Mouse (Mus musculus) intestine, embryonic 15.5 days (tissue): ENCODE measurements around the gene Pi4k2b. TPM values are rescaled to one million over a fixed set of nuclear protein-coding genes. Genes with fewer than 3 reads are reported as not detected.
"Not testable (repeated sequence)": the region's sequence is repeated elsewhere in the genome, so short reads cannot be mapped to it uniquely, and the experiment has no call there.

ENCODE experiments used
- ATAC-seq: fragments of 200-750 bp; cut with Nextera tagmentation; 2 replicates; pipeline ENCODE4 v1.8.0; 2017; ENCODE audit warnings: moderate TSS enrichment, moderate library complexity
- H3K27ac ChIP-seq: fragments of 300-500 bp; sonication (generic); 2 replicates; pipeline ENCODE4 v1.5.1; 2015; ENCODE audit warnings: mild to moderate bottlenecking, inconsistent platforms
- H3K27me3 ChIP-seq: fragments of 300-500 bp; sonication (generic); replicated peaks from 2 replicates; pipeline ENCODE4 v1.6.1; 2015; ENCODE audit warnings: inconsistent platforms
- H3K36me3 ChIP-seq: fragments of 300-500 bp; sonication (generic); 2 replicates; pipeline ENCODE4 v1.6.1; 2015; ENCODE audit warnings: inconsistent platforms
- H3K4me1 ChIP-seq: fragments of 300-500 bp; sonication (generic); replicated peaks from 2 replicates; pipeline ENCODE4 v1.6.1; 2015; ENCODE audit warnings: inconsistent platforms
- H3K4me2 ChIP-seq: fragments of 300-500 bp; sonication (generic); replicated peaks from 2 replicates; pipeline ENCODE4 v1.6.1; 2015; ENCODE audit warnings: mild to moderate bottlenecking, inconsistent platforms
- H3K4me3 ChIP-seq: fragments of 300-500 bp; sonication (generic); replicated peaks from 2 replicates; pipeline ENCODE4 v1.5.1; 2015; ENCODE audit warnings: inconsistent platforms
- H3K9ac ChIP-seq: fragments of 300-500 bp; sonication (generic); 2 replicates; pipeline ENCODE4 v1.6.1; 2015; ENCODE audit warnings: inconsistent platforms
- H3K9me3 ChIP-seq: fragments of 300-500 bp; sonication (generic); 2 replicates; pipeline ENCODE4 v1.6.1; 2016; ENCODE audit warnings: inconsistent platforms
- WGBS: fragments of 180-500 bp; shearing (Covaris S2); methylation state at CpG from one replicate; pipeline ENCODE4 v1.1.7; 2015; 5-methylcytosine and 5-hydroxymethylcytosine counted together
- polyA plus RNA-seq: library from polyadenylated mRNA; unstranded; fragments of >200 nt; fragmentation: Nextera tagmentation; extraction: Ambion mirVana; gene quantifications from 2 replicates; pipeline ENCODE4 v1.2.1, GENCODE M21; 2015

Gene Pi4k2b
- polyA plus RNA-seq, 1 experiment from 2014 or later: 23.4 TPM

DNA sequence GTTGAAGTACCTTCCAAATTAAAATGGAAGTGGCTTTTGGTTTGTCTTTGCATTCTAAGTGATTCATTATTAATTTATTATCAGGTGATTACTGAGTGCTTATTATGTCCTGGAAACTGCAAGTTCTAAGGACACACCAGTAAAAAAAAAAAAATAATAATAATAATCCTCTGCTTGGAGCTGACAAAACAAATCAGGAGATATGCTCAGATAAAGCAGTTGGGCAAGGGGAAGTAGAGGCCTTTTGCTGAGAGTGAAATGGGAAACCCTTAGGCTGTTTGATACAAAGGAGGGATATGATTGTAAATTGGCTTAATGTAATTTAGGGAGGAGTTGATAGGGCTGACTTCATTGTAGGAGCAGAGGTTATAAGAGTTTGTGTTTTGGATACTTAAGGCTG, 5.5 kb downstream of the Pi4k2b start:
- H3K9ac ChIP-seq: no peak overlapping the region
- H3K4me1 ChIP-seq: peaks cover 3% of the 10 kb centered on the region; the same call in 1 of the 2 replicates
- no peak overlapping the region for H3K4me2 ChIP-seq
- ATAC-seq: no peak
- H3K9me3 ChIP-seq: no peaks in the 10 kb centered on the region
- H3K4me3 ChIP-seq: no peak overlapping the region
- no peak overlapping the region for H3K27ac ChIP-seq
- H3K27me3 ChIP-seq: no peaks in the 10 kb centered on the region
- H3K36me3 ChIP-seq: no peaks in the 10 kb centered on the region

DNA sequence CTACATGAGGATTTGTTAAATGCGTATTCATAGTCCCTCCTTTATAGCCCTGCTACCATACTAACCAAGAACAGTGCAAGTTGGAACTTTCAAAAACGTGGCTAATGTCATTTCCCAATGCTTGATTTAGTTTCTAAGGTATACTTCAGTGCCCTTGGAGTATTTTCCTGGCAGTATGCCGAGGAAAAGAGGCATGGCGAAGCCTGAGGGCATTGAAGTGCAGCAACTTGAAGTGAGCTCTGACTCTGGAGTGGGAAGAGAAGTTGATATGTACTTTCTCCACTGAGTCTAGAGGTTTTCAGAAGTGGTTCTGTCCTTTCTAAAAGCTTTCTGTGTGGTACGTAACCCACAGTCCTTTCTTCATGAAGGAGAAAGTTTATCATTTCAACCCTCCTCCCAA, 7.4 kb downstream of the Pi4k2b start:
- Histone ChIP-seq H3K9me3 (no peaks in the 10 kb centered on the region), H3K4me2 (no peak overlapping the region), H3K27ac (no peak overlapping the region), H3K4me3 (no peak overlapping the region), H3K9ac (no peak overlapping the region), H3K4me1 (no peaks in the 10 kb centered on the region), H3K27me3 (no peaks in the 10 kb centered on the region), H3K36me3 (no peaks in the 10 kb centered on the region)
- ATAC-seq: no peak
- WGBS: 82% methylated on average over 5 of the region's 5 CpGs

DNA sequence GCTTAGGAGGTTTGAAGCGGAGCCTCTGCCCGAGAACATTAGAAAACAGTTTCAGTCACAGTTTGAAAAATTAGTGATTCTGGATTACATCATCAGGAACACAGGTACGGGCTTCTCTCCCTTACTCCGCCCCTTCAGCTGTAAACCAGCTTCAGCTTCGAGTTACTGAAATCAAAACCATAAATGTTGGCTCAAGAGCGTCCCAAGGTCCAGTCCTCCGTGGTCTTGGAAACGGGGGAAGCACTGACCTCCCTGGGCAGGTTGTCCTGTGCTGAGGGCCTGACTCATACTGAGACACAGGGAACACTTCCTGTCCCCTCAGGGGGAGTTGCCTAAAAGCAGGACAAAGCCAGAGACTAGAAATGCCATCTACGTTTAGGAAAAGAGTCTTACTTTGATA, 11.8 kb downstream of the Pi4k2b start:
- H3K9ac ChIP-seq: no peak overlapping the region
- H3K9me3 ChIP-seq: no peaks in the 10 kb centered on the region
- no peaks in the 10 kb centered on the region for H3K4me1 ChIP-seq
- H3K27ac ChIP-seq: no peak overlapping the region
- no peak overlapping the region for H3K4me3 ChIP-seq
- no peak for ATAC-seq
- no peak overlapping the region for H3K4me2 ChIP-seq
- H3K36me3 ChIP-seq: no peaks in the 10 kb centered on the region
- H3K27me3 ChIP-seq: no peaks in the 10 kb centered on the region
- WGBS: 74% methylated on average over 9 of the region's 9 CpGs

DNA sequence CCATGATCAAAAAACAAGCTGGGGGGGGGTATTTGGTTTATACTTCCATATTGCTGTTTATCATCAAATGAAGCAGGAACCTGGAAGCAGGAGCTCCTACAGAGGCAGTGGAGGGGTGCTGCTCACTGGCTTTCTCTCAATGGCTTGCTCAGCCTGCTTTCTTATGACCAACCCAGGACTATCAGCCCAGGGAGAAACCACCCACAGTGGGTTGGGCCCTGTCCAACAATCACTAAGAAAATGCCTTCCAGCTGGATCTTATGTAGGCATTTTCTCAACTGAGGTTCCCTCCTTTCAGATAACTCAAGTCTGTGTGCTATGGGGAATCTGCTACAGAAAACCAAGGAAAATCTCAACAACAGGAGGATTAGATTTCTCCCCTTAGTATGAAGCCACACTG, 12.8 kb downstream of the Pi4k2b start:
- Histone ChIP-seq H3K4me3 (no peak overlapping the region), H3K4me2 (no peak overlapping the region), H3K9ac (no peak overlapping the region), H3K36me3 (no peaks in the 10 kb centered on the region), H3K27ac (no peak overlapping the region), H3K4me1 (no peaks in the 10 kb centered on the region), H3K27me3 (no peaks in the 10 kb centered on the region), H3K9me3 (no peaks in the 10 kb centered on the region)
- ATAC-seq: no peak

DNA sequence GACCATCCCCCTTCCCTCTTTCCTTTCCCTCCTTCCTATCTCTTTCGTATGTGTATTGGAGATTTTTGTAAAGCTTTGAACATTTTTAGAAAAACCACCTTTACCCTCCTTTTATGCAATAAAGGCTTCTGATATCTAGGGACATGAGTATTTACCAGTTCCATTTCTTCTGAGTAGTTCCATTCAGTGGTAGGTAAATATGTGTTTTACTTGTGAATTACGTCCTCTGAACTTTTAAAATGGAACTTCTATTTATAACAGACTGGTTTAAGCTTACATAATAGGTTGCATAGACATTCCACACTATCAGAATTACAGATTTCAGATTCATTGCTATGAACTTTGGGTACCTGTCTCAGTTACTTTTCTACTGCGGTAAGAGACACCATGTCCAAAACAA, 14.0 kb downstream of the Pi4k2b start:
- H3K9me3 ChIP-seq: no peaks in the 10 kb centered on the region
- 92% methylated on average over 3 of the region's 3 CpGs for WGBS
- H3K4me1 ChIP-seq: no peaks in the 10 kb centered on the region
- H3K27ac ChIP-seq: no peak overlapping the region
- no peaks in the 10 kb centered on the region for H3K27me3 ChIP-seq
- H3K4me3 ChIP-seq: no peak overlapping the region
- no peaks in the 10 kb centered on the region for H3K36me3 ChIP-seq
- H3K9ac ChIP-seq: no peak overlapping the region
- no peak for ATAC-seq
- no peak overlapping the region for H3K4me2 ChIP-seq

DNA sequence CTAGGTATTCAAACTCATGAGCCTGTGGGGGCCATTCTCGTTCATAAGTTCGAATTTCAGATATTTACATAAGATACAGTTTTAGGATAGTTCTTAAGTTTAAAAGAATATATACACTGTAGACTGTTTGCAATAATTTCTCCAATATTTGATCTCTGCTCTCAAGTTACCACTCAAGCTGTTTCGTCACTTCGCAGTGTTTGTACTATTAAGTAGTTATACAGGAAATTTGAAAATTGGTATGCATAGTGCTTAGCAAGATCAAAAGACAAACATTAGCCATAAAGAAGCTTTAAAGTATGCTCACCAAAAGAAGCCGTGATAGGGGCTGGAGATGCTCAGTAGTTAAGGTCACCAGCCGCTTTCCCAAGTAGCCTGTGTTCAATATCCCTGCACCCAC, 14.6 kb downstream of the Pi4k2b start:
- no peak overlapping the region for H3K4me3 ChIP-seq
- WGBS: 87% methylated on average over 6 of the region's 6 CpGs

DNA sequence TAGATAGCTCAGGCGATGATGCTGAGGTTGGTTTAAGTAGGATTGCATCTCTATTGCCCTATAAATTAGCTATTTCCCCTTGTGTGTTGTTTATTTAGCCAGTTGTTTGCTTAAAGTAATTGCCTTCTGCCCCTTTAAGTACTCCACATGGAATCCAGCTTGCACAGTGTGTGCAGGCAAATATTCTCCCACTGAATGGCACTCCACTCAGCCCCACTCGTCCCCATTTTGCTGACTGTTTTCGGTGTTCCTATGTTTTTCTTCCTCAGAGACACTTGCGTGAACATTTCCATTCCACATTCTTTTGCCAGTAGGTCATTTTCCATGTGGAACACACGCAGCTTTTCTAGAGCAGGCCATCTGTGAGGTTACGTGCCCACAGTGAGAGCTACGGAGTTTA, 21.2 kb downstream of the Pi4k2b start:
- H3K27ac ChIP-seq: no peak overlapping the region
- H3K9me3 ChIP-seq: no peaks in the 10 kb centered on the region
- 72% methylated on average over 7 of the region's 7 CpGs for WGBS
- peaks cover 2% of the 10 kb centered on the region; the same call in 1 of the 2 replicates for H3K36me3 ChIP-seq
- H3K4me3 ChIP-seq: no peak overlapping the region
- no peaks in the 10 kb centered on the region for H3K4me1 ChIP-seq
- no peak overlapping the region for H3K9ac ChIP-seq
- H3K27me3 ChIP-seq: no peaks in the 10 kb centered on the region
- no peak overlapping the region for H3K4me2 ChIP-seq
- no peak for ATAC-seq

More for the DNA sequence above, 14.6 kb downstream of the Pi4k2b start:
- Histone ChIP-seq H3K27ac (no peak overlapping the region), H3K27me3 (no peaks in the 10 kb centered on the region), H3K9ac (no peak overlapping the region), H3K4me1 (no peaks in the 10 kb centered on the region), H3K36me3 (no peaks in the 10 kb centered on the region), H3K9me3 (no peaks in the 10 kb centered on the region), H3K4me2 (no peak overlapping the region)
- no peak for ATAC-seq

DNA sequence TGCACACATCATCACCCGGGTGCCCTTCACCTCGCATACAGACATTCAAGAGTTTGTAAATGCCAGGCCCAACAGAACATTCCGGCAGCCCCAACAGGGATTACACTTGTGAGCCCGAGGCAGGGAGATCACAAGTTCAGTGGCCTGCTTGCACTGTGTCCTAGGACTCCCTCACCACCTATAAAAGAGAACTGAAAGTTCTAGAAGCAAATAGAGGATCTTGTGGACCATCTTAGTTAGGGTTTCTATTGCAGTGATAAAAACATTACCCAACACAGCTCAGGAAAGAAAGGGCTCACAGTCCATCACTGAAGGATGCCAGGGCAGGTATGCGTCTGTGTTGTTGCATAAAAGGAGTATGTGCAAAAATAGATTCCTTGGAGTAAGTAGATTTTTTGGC, 32.9 kb downstream of the Pi4k2b start:
- no peaks in the 10 kb centered on the region for H3K27me3 ChIP-seq
- H3K4me3 ChIP-seq: no peak overlapping the region
- no peak overlapping the region for H3K27ac ChIP-seq
- H3K36me3 ChIP-seq: no peaks in the 10 kb centered on the region
- no peaks in the 10 kb centered on the region for H3K4me1 ChIP-seq
- no peak for ATAC-seq
- no peaks in the 10 kb centered on the region for H3K9me3 ChIP-seq
- H3K4me2 ChIP-seq: no peak overlapping the region
- WGBS: 84% methylated on average over 5 of the region's 5 CpGs
- H3K9ac ChIP-seq: no peak overlapping the region

DNA sequence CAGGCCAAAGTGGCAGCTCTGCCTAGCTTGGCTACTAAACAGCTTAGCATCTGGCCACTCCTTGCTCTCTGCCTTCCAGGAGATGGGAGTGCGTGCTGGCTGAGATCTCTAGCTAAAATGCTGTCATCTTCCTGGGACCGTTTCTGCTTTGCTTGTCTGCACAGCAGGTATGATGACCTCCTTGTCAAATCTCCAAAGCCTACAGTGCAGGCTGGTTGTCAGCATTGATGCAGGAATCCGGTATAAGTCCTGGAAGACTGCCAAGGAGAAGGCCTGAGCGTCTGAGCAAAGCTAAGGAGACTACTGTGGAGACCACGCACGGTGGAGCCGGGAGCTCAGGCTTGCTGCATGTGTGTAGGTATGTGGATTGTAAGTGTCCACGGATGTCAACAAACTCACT, 33.9 kb downstream of the Pi4k2b start, which contains the start of gene Zcchc4:
Zcchc4 (plus strand) TSS at position 173 of the 400 bp plus-strand sequence.
- H3K36me3 ChIP-seq: no peaks in the 10 kb centered on the region
- no peak within 1 kb of the TSS for H3K27ac ChIP-seq
- H3K27me3 ChIP-seq: no peaks in the 10 kb centered on the region
- H3K9ac ChIP-seq: no peak within 1 kb of the TSS
- WGBS: 65% methylated on average over 8 of the region's 8 CpGs
- no peaks in the 10 kb centered on the region for H3K4me1 ChIP-seq
- H3K9me3 ChIP-seq: no peaks in the 10 kb centered on the region
- H3K4me2 ChIP-seq: no peak within 1 kb of the TSS
- H3K4me3 ChIP-seq: no peak within 1 kb of the TSS
- no peak for ATAC-seq

DNA sequence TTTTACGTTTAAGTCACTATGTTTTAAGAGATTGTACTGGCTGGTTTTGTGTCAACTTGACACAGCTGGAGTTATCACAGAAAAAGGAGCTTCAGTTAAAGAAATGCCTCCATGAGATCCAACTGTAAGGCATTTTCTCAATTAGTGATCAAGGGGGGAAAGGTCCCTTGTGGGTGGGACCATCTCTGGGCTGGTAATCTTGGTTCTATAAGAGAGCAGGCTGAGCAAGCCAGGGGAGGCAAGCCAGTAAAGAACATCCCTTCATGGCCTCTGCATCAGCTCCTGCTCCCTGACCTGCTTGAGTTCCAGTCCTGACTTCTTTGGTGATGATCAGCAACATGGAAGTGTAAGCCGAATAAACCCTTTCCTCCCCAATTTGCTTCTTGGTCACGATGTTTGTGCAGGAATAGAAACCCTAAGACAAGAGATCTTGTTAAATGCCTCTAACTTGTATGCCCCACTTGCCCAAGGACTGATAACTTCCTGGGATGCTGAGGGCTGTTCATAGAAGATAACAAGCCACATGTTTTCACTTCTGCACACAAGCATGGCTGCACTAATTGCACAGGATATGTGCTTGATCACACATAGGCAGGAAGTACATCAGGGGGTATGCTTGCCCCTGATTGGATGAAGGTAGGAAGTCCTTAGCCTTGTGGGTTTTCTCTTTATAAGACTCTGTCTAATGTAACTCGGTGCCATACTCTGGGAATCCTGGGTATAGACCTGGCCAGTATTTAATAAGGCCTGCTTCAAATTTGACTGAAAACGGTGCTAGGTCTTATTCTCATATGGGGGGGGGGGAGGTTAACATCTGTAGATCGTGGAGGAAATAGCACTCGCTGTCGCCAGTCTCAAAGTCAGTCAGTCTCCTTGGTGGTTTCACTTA, 35.3 kb downstream of the Pi4k2b start:
- not testable (repeated sequence) for H3K9me3 ChIP-seq, H3K9ac ChIP-seq, H3K4me2 ChIP-seq, H3K36me3 ChIP-seq, H3K4me3 ChIP-seq, H3K27me3 ChIP-seq, H3K4me1 ChIP-seq, H3K27ac ChIP-seq, ATAC-seq
- WGBS: 90% methylated on average over 8 of the region's 8 CpGs

DNA sequence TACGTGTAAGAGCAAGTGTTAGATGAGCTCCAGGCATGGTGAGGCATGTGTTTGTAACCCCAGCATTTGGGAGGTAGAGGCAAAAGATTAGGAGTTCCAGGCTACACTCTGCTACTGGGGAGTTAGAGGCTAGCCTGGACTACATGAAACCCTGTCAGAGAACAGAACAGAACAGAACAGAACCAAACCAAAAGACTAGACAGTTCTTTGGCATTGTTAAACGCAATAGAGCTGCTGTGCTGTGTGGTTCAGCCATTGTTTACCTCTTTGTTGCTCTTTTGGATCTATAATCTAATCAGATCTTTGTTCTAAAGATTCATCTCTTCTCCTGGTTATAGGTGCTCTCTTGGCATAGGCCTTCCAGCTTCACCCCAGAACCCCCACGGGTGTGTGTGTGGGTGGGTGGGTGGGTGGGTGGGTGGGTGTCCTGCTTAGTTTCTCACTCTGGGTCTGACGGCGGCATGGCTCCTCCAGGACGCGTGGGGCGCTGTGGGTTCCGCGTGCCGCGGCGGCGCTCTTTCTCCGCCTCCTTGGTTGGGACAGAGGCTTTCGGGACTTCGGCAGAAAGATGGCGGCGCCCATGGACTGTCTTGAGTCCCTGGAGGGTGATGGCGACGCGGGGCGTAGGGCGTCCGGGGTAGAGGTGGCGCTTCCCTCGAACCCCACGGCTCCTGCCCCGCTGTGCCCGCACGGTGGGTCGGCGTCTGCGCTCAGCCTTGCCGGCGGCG, 41.3 kb downstream of the Pi4k2b start:
- H3K9me3 ChIP-seq: no peaks in the 10 kb centered on the region
- no peaks in the 10 kb centered on the region for H3K4me1 ChIP-seq
- ATAC-seq: peak; percentile 98
- H3K4me3 ChIP-seq: peak overlapping the region; percentile 69
- H3K4me2 ChIP-seq: peak overlapping the region; percentile 62
- H3K27ac ChIP-seq: peak overlapping the region; percentile 67
- peak overlapping the region; percentile 66 for H3K9ac ChIP-seq
- WGBS: 4% methylated on average over 37 of the region's 37 CpGs
- H3K27me3 ChIP-seq: no peaks in the 10 kb centered on the region
- H3K36me3 ChIP-seq: no peaks in the 10 kb centered on the region

DNA sequence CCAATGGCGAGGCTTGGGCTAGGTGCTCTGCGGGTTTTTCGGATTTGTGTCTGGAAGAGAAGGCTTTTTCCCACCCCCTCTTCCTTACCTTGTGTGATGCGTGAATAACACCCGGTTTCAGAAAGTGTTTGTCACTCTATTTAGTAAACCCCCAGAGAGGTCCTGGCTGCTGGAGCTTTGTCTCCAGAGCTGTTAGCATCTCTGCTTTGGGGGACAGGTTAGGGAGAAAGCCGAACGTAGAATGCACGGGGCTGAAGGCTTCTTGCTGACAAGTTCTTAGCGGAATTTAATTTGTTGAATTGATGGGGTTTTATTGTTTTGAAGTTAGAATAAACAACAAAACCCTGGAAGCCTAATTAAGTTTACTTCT, 41.9 kb downstream of the Pi4k2b start:
- Histone ChIP-seq H3K9me3 (no peaks in the 10 kb centered on the region), H3K27ac (peak overlapping the region; percentile 67), H3K4me3 (peak overlapping the region; percentile 69), H3K27me3 (no peaks in the 10 kb centered on the region), H3K4me1 (no peaks in the 10 kb centered on the region), H3K36me3 (no peaks in the 10 kb centered on the region), H3K9ac (peak overlapping the region; percentile 66), H3K4me2 (peak overlapping the region; percentile 62)
- WGBS: under 1% methylated on average over 9 of the region's 9 CpGs
- no peak; the same call in 1 of the 2 replicates for ATAC-seq
